Mouse (Mus musculus) embryonic fibroblast, embryonic 13.5 days (primary cell): ENCODE measurements around the gene Tcp11l2.

ENCODE experiments used
- CTCF ChIP-seq: IDR thresholded peaks from 2 replicates; pipeline ENCODE4 v1.5.1; 2011; ENCODE audit warnings: mild to moderate bottlenecking, control low read depth, low read length, moderate library complexity, borderline replicate concordance; ENCODE audit not compliant: insufficient read depth
- POLR2A ChIP-seq: IDR thresholded peaks from 2 replicates; pipeline ENCODE4 v1.6.1; 2011; ENCODE audit warnings: low read depth, mild to moderate bottlenecking, control low read depth, low read length, moderate library complexity

DNA sequence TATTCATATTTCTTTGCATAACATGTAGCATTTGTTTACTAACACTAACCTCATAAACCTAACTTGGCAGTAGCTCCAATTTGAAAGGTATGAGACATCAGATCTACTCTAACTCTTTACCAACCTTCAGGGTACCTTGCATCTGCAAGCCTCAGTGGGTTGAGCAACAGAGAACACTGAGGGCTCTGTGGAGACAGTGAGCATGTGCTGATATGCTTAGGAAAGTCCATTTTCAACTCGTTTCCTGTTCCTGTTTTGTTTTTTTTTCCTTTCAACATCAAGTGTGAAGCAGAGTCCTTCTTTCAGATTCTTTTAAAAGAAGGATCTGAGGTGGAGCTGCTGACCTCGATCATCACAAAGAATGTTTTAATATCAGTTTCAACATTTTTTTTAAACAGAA lies 20.3 kb upstream of the Tcp11l2 start:
- TF ChIP-seq CTCF (no peak), POLR2A (no peak)
